Mouse (Mus musculus) cortical plate, adult 2 months (tissue): ENCODE data around the gene Spint3. TPM values are rescaled to one million over a fixed set of nuclear protein-coding genes. Genes with fewer than 3 reads are reported as not detected.
A peak's percentile ranks its signal among the peaks of the same experiment; 100 is the strongest.

Source experiments
- H3K27ac ChIP-seq: fragments of 200-500 bp; 2 replicates; pipeline ENCODE4 v1.5.1; 2012; ENCODE audit warnings: low read length, control low read depth, inconsistent platforms; ENCODE audit not compliant: insufficient read depth
- H3K4me1 ChIP-seq: fragments of 200-500 bp; 2 replicates; pipeline ENCODE4 v1.6.1; 2011; ENCODE audit warnings: low read length; ENCODE audit not compliant: control insufficient read depth, insufficient read depth
- H3K4me3 ChIP-seq: fragments of 200-500 bp; 2 replicates; pipeline ENCODE4 v1.5.1; 2011; ENCODE audit warnings: mild to moderate bottlenecking, low read length, control low read depth; ENCODE audit not compliant: insufficient read depth
- CTCF ChIP-seq: fragments of 200-500 bp; IDR thresholded peaks from 2 replicates; pipeline ENCODE4 v1.5.1; 2011; ENCODE audit warnings: mild to moderate bottlenecking, control low read depth, low read length; ENCODE audit not compliant: insufficient read depth; ENCODE audit errors: extremely low read depth
- POLR2A ChIP-seq: fragments of 200-500 bp; IDR thresholded peaks from 2 replicates; pipeline ENCODE4 v1.6.1; 2011; ENCODE audit warnings: mild to moderate bottlenecking, low read length, control low read depth; ENCODE audit not compliant: insufficient read depth; ENCODE audit errors: extremely low read depth
- polyA plus RNA-seq: library from polyadenylated mRNA; depleted of rRNA; stranded (reverse); fragments of >200 nt; gene quantifications from 2 replicates; pipeline ENCODE4 v1.2.3, GENCODE M21; 2012; rRNA removed

Spint3 gene
- polyA plus RNA-seq, 1 experiment = not detected

DNA sequence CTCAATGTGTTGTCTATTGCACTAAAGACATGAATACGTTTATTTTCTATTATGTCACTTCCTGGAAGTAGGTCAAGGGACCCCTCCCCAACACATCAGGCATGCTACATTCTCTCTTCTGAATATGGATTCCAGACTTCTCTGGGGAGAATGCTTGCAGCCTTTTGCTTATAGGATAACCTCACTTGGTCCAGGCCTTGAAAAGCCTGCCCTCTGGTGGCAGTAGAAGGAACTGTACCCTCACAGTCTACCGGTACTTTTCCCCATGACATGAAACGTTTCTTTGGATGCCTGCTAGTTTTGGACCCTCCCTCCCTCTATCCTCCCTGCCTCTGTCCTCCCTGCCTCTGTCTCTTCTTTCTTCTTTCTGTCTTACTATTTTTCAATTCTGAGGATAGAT, 42.1 kb downstream of the Spint3 start:
- Histone ChIP-seq H3K27ac (no peak overlapping the region), H3K4me3 (no peak overlapping the region), H3K4me1 (no peaks in the 10 kb centered on the region)
- TF ChIP-seq CTCF (peak; percentile 86), POLR2A (no peak)

DNA sequence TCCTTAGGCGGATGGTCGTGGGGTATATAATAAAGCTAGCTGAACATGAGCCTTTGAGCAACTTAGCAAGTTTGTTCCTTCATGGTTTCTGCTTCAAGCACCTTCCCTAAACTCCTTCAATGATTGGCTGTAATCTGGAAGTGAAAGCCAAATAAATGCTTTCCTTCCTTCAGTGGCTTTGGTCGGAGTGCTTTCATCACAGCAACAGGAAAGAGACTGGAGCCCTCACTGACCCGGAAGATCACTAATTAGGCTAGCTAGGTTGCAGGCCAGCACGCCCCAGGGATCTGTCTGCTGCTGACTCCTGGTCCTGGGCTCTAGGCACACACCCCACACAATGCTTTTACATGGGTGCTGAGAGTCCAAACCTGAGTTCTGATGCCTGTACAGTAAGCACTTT, 44.7 kb downstream of the Spint3 start:
- H3K4me3 ChIP-seq = no peak overlapping the region
- H3K4me1 ChIP-seq = no peaks in the 10 kb centered on the region
- TF ChIP-seq POLR2A = no peak
- TF ChIP-seq CTCF = no peak
- no peak overlapping the region for H3K27ac ChIP-seq

DNA sequence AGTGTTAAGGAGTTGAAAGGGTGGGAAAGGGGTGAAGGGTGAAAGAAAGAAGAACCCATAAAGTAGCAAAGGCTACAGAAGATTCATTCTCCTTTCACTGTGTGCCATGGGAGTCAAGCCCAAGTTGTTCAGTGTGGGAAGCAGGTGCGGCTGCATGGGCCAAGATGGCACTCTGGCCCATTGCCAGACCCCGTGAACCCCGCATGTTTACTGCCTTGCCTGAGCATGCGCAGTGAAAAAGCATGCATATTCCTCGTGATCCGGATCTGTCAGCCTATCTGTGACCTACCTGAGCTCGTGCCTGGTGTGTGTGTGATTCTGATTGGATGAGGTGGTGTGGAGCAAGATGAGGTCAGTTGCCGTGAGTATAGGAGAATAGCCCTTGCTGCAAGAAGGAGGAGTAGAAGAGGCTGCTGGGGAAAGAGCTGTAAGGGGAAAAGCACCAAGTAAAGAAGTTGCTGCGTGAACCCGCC, 49.9 kb downstream of the Spint3 start:
- no peak for TF ChIP-seq CTCF
- no peak for TF ChIP-seq POLR2A
- H3K4me3 ChIP-seq = no peak overlapping the region
- H3K27ac ChIP-seq = no peak overlapping the region
- no peaks in the 10 kb centered on the region for H3K4me1 ChIP-seq

DNA sequence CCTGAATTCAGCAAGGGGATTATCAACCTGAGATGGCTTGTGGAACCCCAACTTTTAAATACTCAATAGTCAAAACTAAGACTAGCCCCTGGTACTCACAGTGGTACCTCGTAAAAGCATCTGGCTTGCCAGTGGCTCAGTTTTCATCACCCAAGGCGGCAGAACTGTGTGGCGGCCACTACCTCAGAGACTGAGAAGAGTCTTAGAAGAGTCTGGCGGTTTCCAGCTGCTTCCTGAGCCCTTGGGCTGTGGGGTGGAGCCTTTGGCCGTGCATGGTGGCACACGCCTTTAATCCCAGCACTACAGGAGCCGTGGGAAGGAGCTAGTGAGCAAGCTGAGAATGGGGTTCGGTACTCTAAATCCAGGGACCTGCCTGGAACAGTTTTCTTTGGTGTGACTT, 51.0 kb downstream of the Spint3 start:
- Histone ChIP-seq H3K4me1 (no peaks in the 10 kb centered on the region), H3K27ac (no peak overlapping the region), H3K4me3 (no peak overlapping the region)
- TF ChIP-seq POLR2A (no peak), CTCF (no peak)

DNA sequence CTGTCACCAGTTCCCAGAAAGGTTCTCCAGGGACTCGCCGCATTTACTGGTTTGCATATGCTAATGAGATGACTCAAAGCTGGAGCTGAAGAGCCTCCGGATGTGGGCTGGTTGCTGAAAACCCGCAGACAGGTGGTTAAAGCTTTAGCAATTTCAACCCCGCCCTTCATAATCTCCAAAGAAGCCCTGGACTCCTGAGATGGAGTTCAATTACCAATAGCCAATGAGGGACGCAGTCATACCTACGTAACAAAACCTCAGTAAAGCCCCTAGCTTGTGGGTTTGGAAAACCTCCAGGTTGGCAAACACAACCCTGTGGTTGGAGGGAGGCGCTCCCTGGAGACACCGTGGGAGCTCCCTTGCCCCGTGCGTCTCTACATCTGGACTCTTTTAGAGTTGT, 51.4 kb downstream of the Spint3 start:
- no peak overlapping the region for H3K27ac ChIP-seq
- TF ChIP-seq POLR2A (no peak), CTCF (no peak)

DNA sequence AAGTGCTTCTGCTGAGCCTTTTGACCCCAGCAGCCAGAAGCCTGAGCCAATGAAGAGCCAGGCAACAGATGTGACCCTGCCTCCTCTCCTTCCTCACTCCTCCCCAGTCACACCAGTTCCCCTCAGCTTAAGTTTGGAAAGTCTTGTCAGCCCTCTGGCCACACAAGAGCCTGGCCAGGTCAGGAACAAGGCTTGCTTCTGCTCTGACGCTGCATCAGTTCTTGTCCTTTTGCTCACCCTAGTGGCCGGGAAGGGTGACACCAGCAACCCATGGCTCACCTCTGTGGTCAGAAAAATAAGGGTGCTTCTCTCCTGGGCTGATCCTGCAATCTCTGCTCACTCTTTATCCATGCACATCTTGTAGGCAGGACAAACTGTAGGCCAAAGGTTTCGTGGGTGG, 52.5 kb downstream of the Spint3 start:
- Histone ChIP-seq H3K4me1 (no peaks in the 10 kb centered on the region), H3K27ac (no peak overlapping the region), H3K4me3 (no peak overlapping the region)
- TF ChIP-seq CTCF = peak; percentile 65
- TF ChIP-seq POLR2A = no peak

More for the DNA sequence above, 51.4 kb downstream of the Spint3 start:
- Histone ChIP-seq H3K4me3 (no peak overlapping the region), H3K4me1 (no peaks in the 10 kb centered on the region)

Other genes with a start within 250 kb of the Spint3 start
- gene Svs5, start 240.7 kb downstream of the Spint3 start, polyA plus RNA-seq = not detected in 2 replicates
- gene Slpi, start 184.4 kb downstream of the Spint3 start, polyA plus RNA-seq = 0.33 and 1.5 TPM in 2 replicates
- gene Rbpjl, start 170.3 kb downstream of the Spint3 start, polyA plus RNA-seq = 1.1 and 1.3 TPM in 2 replicates
- gene Matn4, start 168.3 kb downstream of the Spint3 start, polyA plus RNA-seq = 16.2 and 17.4 TPM in 2 replicates
- gene Sdc4, start 129.6 kb downstream of the Spint3 start, polyA plus RNA-seq = 47.1 and 50.7 TPM in 2 replicates
- gene Sys1, start 116.5 kb downstream of the Spint3 start, polyA plus RNA-seq = 58.1 and 64.5 TPM in 2 replicates
- gene Gm20458, start 112.5 kb downstream of the Spint3 start, polyA plus RNA-seq = 7.4 and 9.5 TPM in 2 replicates
- gene Trp53tg5, start 99.7 kb downstream of the Spint3 start, polyA plus RNA-seq = not detected in 2 replicates
- 250 and 313 TPM in 2 replicates for gene Dbndd2, start 87.4 kb downstream of the Spint3 start, polyA plus RNA-seq
- 71.6 and 73.6 TPM in 2 replicates for gene Pigt, start 75.9 kb downstream of the Spint3 start, polyA plus RNA-seq
- gene Wfdc2, start 11.0 kb downstream of the Spint3 start, polyA plus RNA-seq = 0.49 and 1.3 TPM in 2 replicates
- not detected in 2 replicates for gene Wfdc6a, start 12.0 kb upstream of the Spint3 start, polyA plus RNA-seq
- gene Eppin, start 20.1 kb upstream of the Spint3 start, polyA plus RNA-seq = not detected in 2 replicates
- not detected in 2 replicates for gene Wfdc6b, start 40.1 kb upstream of the Spint3 start, polyA plus RNA-seq
- not detected in 2 replicates for gene Wfdc8, start 40.2 kb upstream of the Spint3 start, polyA plus RNA-seq
- not detected in 2 replicates for gene Wfdc16, start 65.3 kb upstream of the Spint3 start, polyA plus RNA-seq
- gene Wfdc10, start 82.6 kb upstream of the Spint3 start, polyA plus RNA-seq = not detected in 2 replicates
- not detected in 2 replicates for gene Wfdc9, start 83.1 kb upstream of the Spint3 start, polyA plus RNA-seq
- gene Wfdc11, start 100.6 kb upstream of the Spint3 start, polyA plus RNA-seq = not detected in 2 replicates
- not detected in 2 replicates for gene Wfdc13, start 111.6 kb upstream of the Spint3 start, polyA plus RNA-seq
- not detected in 2 replicates for gene Spint4, start 125.0 kb upstream of the Spint3 start, polyA plus RNA-seq
- gene Spint5, start 141.8 kb upstream of the Spint3 start, polyA plus RNA-seq = not detected in 2 replicates
- 2.4 and 2.6 TPM in 2 replicates for gene Wfdc3, start 172.5 kb upstream of the Spint3 start, polyA plus RNA-seq
- 35.5 and 36.4 TPM in 2 replicates for gene Dnttip1, start 172.5 kb upstream of the Spint3 start, polyA plus RNA-seq
- 1.4 and 3.0 TPM in 2 replicates for gene Ube2c, start 196.4 kb upstream of the Spint3 start, polyA plus RNA-seq
- 1.3 and 1.6 TPM in 2 replicates for gene Tnnc2, start 206.5 kb upstream of the Spint3 start, polyA plus RNA-seq
- gene Snx21, start 212.4 kb upstream of the Spint3 start, polyA plus RNA-seq = 55.7 and 64.2 TPM in 2 replicates
- 29.8 and 30.3 TPM in 2 replicates for gene Acot8, start 231.4 kb upstream of the Spint3 start, polyA plus RNA-seq
- gene Zswim3, start 231.6 kb upstream of the Spint3 start, polyA plus RNA-seq = 7.2 and 7.6 TPM in 2 replicates
- gene Zswim1, start 249.2 kb upstream of the Spint3 start, polyA plus RNA-seq = 17.0 and 17.3 TPM in 2 replicates